Mouse (Mus musculus) lung, adult 2 months (tissue): ENCODE data around the gene Serhl.

Experiments used
- CTCF ChIP-seq: fragments of 200-500 bp; IDR thresholded peaks from 2 replicates; pipeline ENCODE4 v1.5.1; 2011; ENCODE audit warnings: mild to moderate bottlenecking, low read length, control low read depth; ENCODE audit not compliant: insufficient read depth
- POLR2A ChIP-seq: fragments of 200-500 bp; IDR thresholded peaks from 2 replicates; pipeline ENCODE4 v1.6.1; 2011; ENCODE audit warnings: low read depth, mild to moderate bottlenecking, control low read depth, low read length, borderline replicate concordance; ENCODE audit errors: extremely low read depth

DNA sequence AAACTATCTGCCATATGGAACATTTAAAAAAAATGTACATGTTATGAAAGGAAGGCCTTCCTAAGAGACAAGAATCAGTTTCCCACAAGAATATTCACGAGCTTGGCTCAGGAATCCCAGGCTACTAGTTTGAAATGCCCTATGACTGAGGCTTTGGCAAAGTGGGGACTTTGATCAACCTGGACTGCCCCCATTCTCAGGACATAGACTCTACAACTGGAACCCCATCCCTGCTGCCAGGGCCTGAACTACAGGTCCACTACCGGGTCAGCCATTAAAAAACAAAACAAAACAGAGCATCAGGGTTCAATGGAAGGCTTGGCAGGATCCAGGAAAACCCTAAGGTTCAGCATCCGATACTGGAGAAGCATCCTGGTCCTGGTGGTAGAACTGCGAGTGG, 61.4 kb downstream of the Serhl start:
- TF ChIP-seq CTCF (no peak), POLR2A (no peak)
